Comparison of ENCODE assay signal across 8 mouse cellular contexts in the genomic region with DNA sequence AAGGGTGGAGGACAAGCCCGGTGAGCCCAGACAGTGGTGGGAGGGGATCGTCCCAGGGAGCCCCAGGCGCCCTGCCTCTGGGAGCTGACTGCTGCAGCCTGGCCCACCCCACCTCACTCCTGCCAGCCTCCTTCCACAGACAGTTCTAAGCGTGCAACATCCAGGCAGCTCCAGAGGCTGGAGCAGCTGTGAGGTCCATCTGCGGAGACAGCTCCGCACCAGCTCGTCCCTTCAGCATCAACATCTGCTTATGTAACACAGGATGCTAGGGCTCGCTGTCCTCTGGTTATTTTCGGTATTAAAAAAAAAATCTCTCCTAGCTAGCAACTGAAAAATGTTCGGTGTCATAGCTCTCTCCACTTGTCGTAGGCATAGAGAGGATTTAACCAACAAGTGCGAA. TPM values are rescaled to one million over a fixed set of nuclear protein-coding genes. Genes with fewer than 3 reads are reported as not detected.
DNase-seq lines count a peak whose midpoint lies in the region; ATAC-seq and TF ChIP-seq lines count a peak whose summit lies in the region.

No protein-coding gene starts in this region.

- peak; percentile 83 for ATAC-seq in forebrain, embryonic 14.5 days
- peak; percentile 93 for ATAC-seq in midbrain, embryonic 16.5 days
- no peak for ATAC-seq in erythroid progenitor cell, adult 5-6 weeks (replicated peaks; ENCODE audit: low FRiP score, poor library complexity, severe bottlenecking)

- H3K27me3 ChIP-seq in forebrain, embryonic 14.5 days (replicated peaks; ENCODE audit: control insufficient read depth, insufficient read depth, low read length), result no peaks in the 10 kb centered on the region
- no peaks in the 10 kb centered on the region for H3K27me3 ChIP-seq in midbrain, embryonic 16.5 days (ENCODE audit: control insufficient read depth, insufficient read depth, low read depth, low read length)

- H3K9me3 ChIP-seq in ES-E14 (ENCODE audit: control insufficient read depth, insufficient read depth, low read depth, low read length), result no peaks in the 10 kb centered on the region
- H3K9me3 ChIP-seq in forebrain, embryonic 14.5 days (replicated peaks; ENCODE audit: control insufficient read depth, low read length), result no peaks in the 10 kb centered on the region
- H3K9me3 ChIP-seq in midbrain, embryonic 16.5 days (replicated peaks; ENCODE audit: control insufficient read depth, low read length, poor library complexity, severe bottlenecking), result no peaks in the 10 kb centered on the region

- 25% methylated on average over 12 of the region's 12 CpGs for WGBS in forebrain, embryonic 14.5 days
- 11% methylated on average over 12 of the region's 12 CpGs for WGBS in midbrain, embryonic 16.5 days

- peak; percentile 13 for DNase-seq in ES-E14 (ENCODE audit: low read depth, low spot score)
- DNase-seq in adrenal gland, postnatal 25 days, result peak; percentile 10
- peak; percentile 33 for DNase-seq in forebrain, embryonic 14.5 days (ENCODE audit: low spot score)
- peak; percentile 46 to 56 for DNase-seq in heart, postnatal 36 days
- peak; percentile 41 to 61 for DNase-seq in left cerebral cortex, adult 2 months (ENCODE audit: extremely low spot score in 1 of 2, low spot score in 2 of 2)
- DNase-seq in spleen, postnatal 4 days (ENCODE audit: low spot score in 2 of 2), result no peak

- H3K4me3 ChIP-seq in ES-E14 (ENCODE audit: insufficient read depth in 1 of 2, low read depth in 1 of 2, low read length in 2 of 2, poor library complexity in 1 of 2, severe bottlenecking in 1 of 2), result peak overlapping the region; percentile 43 to 44; a peak in 3 of 4 replicates
- peak overlapping the region; percentile 28 for H3K4me3 ChIP-seq in forebrain, embryonic 14.5 days (ENCODE audit: low read depth, low read length)
- peak overlapping the region; percentile 42 for H3K4me3 ChIP-seq in left cerebral cortex, adult 2 months
- H3K4me3 ChIP-seq in midbrain, embryonic 16.5 days (ENCODE audit: low read depth, low read length), result peak overlapping the region; percentile 45

- no peak overlapping the region for H3K27ac ChIP-seq in ES-E14 (ENCODE audit: insufficient read depth, low read depth, low read length, poor library complexity, severe bottlenecking)
- no peak overlapping the region for H3K27ac ChIP-seq in forebrain, embryonic 14.5 days (ENCODE audit: low read depth, low read length)
- H3K27ac ChIP-seq in left cerebral cortex, adult 2 months, result peak overlapping the region; percentile 89
- peak overlapping the region; percentile 38 for H3K27ac ChIP-seq in midbrain, embryonic 16.5 days (ENCODE audit: low read length)

- peak overlapping the region; percentile 67 for H3K4me2 ChIP-seq in forebrain, embryonic 14.5 days (ENCODE audit: low read length)
- peak overlapping the region; percentile 69 for H3K4me2 ChIP-seq in midbrain, embryonic 16.5 days (ENCODE audit: low read length)

- TF ChIP-seq CTCF in left cerebral cortex, adult 2 months (IDR thresholded peaks at IDR 0.05), result no peak; the same call in 1 of the 2 replicates

- no peak overlapping the region for H3K9ac ChIP-seq in ES-E14 (ENCODE audit: insufficient read depth, low read depth, low read length, poor library complexity, severe bottlenecking)
- peak overlapping the region; percentile 58 for H3K9ac ChIP-seq in forebrain, embryonic 14.5 days (ENCODE audit: low read length)
- peak overlapping the region; percentile 61 for H3K9ac ChIP-seq in midbrain, embryonic 16.5 days (ENCODE audit: low read depth, low read length)

- intact Hi-C loops in heart, postnatal 36 days (cut with DNase I), result loop anchor here (2.0 to 10.0 kb wide), 2 partner anchors 30 to 520 kb away; no protein-coding TSS in a partner anchor
- intact Hi-C loops in left cerebral cortex, adult 2 months (cut with DNase I), result loop anchor here (10.0 kb wide), 1 partner anchor 670 kb away; no protein-coding TSS in a partner anchor

- no peaks in the 10 kb centered on the region for H3K36me3 ChIP-seq in ES-E14 (ENCODE audit: control insufficient read depth, insufficient read depth, low read length, poor library complexity, severe bottlenecking)
- no peaks in the 10 kb centered on the region for H3K36me3 ChIP-seq in forebrain, embryonic 14.5 days (ENCODE audit: control insufficient read depth, insufficient read depth, low read length)
- no peaks in the 10 kb centered on the region for H3K36me3 ChIP-seq in midbrain, embryonic 16.5 days (ENCODE audit: control insufficient read depth, insufficient read depth, low read length)

- in situ Hi-C loops in ES-E14 (cut with MboI; ENCODE audit: low sequenced_read_pairs in 2 of 2, unreplicated experiment in 2 of 2), result no loop called here

- H3K4me1 ChIP-seq in ES-E14 (ENCODE audit: control insufficient read depth in 2 of 2, insufficient read depth in 2 of 2, low read length in 2 of 2, poor library complexity in 1 of 2), result 0 out of 4 replicates have a peak, but pooled peaks cover 2 to 3% of the 10 kb centered on the region in 2 experiments
- H3K4me1 ChIP-seq in forebrain, embryonic 14.5 days (ENCODE audit: control insufficient read depth, insufficient read depth, low read length), result peaks cover 2% of the 10 kb centered on the region; the same call in 1 of the 2 replicates
- H3K4me1 ChIP-seq in midbrain, embryonic 16.5 days (ENCODE audit: control insufficient read depth, insufficient read depth, low read length), result peaks cover 7% of the 10 kb centered on the region; the same call in 1 of the 2 replicates

TF ChIP-seq in ES-E14, 5 proteins besides CTCF, POLR2A, EP300 and RAD21:
- TF ChIP-seq MAFK (IDR thresholded peaks at IDR 0.05; ENCODE audit: insufficient read depth, low read depth, low read length), result no peak
- no peak for TF ChIP-seq CHD2 (IDR thresholded peaks at IDR 0.05; ENCODE audit: low read depth, low read length)
- no peak for TF ChIP-seq ZNF384 (IDR thresholded peaks at IDR 0.05; ENCODE audit: low read depth, low read length)
- TF ChIP-seq HCFC1 (IDR thresholded peaks at IDR 0.05; ENCODE audit: borderline replicate concordance, insufficient read depth, low read length), result no peak
- TF ChIP-seq ZC3H11A (IDR thresholded peaks at IDR 0.05; ENCODE audit: borderline replicate concordance, low read depth, low read length), result no peak

RNA-seq across cellular contexts. Expression of gene Col8a1, which starts 0.7 kb away (rescaled TPM):
- total RNA-seq in ES-E14 (2012; rRNA removed), result 2.3 and 9.2 TPM in 2 replicates
- 2.9 TPM in 2 replicates for total RNA-seq in adrenal gland, postnatal 25 days (2021)
- polyA plus RNA-seq in forebrain, embryonic 14.5 days (2014; fragmentation: Nextera tagmentation; extraction: Ambion mirVana), result 0.73 and 1.0 TPM in 2 replicates
- 1 to 10 TPM; 8.6 to 9.9 TPM for total RNA-seq in heart, postnatal 36 days (2021)
- 1 to 10 TPM; 1.9 to 2.4 TPM for total RNA-seq in left cerebral cortex, adult 2 months (2021)
- polyA plus RNA-seq in midbrain, embryonic 16.5 days (2015; fragmentation: Nextera tagmentation; extraction: Ambion mirVana), result 4.8 and 5.0 TPM in 2 replicates
- not detected in 2 replicates for total RNA-seq in erythroid progenitor cell, adult 5-6 weeks (2015; ENCODE audit: low replicate concordance)
- total RNA-seq in erythroid progenitor cell, adult 5-6 weeks (2017; ENCODE audit: low replicate concordance), result 0.13 TPM in 1 of 2 replicates, not detected in the other

Comparison
In these comparisons a context has a peak if more than half of its experiments do, and no peak if none do; other contexts are left out.
1. DNase-seq: peak in ES-E14 (single experiment), adrenal gland, postnatal 25 days (single experiment), forebrain, embryonic 14.5 days (single experiment), heart, postnatal 36 days (2 of 2) and left cerebral cortex, adult 2 months (2 of 2); none in spleen, postnatal 4 days (0 of 2).
2. H3K27ac ChIP-seq: peak in left cerebral cortex, adult 2 months (single experiment) and midbrain, embryonic 16.5 days (single experiment); none in ES-E14 (single experiment) and forebrain, embryonic 14.5 days (single experiment).
3. Peak in every context shown above with its lines, with median percentiles within 50 percentile points of each other: H3K4me3 ChIP-seq.